Mouse (Mus musculus) stomach, embryonic 16.5 days (tissue): ENCODE data around the gene Aoc3. TPM values are rescaled to one million over a fixed set of nuclear protein-coding genes. Genes with fewer than 3 reads are reported as not detected.
A peak's percentile ranks its signal among the peaks of the same experiment; 100 is the strongest.

Experiments
- ATAC-seq: fragments of 200-750 bp; cut with Nextera tagmentation; 2 replicates; pipeline ENCODE4 v1.8.0; 2017; ENCODE audit warnings: moderate number of reproducible peaks, moderate TSS enrichment; ENCODE audit not compliant: insufficient read depth, low FRiP score
- H3K27ac ChIP-seq: fragments of 300-500 bp; sonication (generic); 2 replicates; pipeline ENCODE4 v1.5.1; 2014; ENCODE audit warnings: low read length
- H3K27me3 ChIP-seq: fragments of 300-500 bp; sonication (generic); 2 replicates; pipeline ENCODE4 v1.6.1; 2014; ENCODE audit warnings: low read length, control low read depth, mixed read lengths; ENCODE audit not compliant: control insufficient read depth, insufficient read depth
- H3K36me3 ChIP-seq: fragments of 300-500 bp; sonication (generic); 2 replicates; pipeline ENCODE4 v1.6.1; 2014; ENCODE audit warnings: low read length; ENCODE audit not compliant: control insufficient read depth, insufficient read depth
- H3K4me1 ChIP-seq: fragments of 300-500 bp; sonication (generic); 2 replicates; pipeline ENCODE4 v1.6.1; 2014; ENCODE audit warnings: low read length, control low read depth, mixed read lengths; ENCODE audit not compliant: control insufficient read depth, insufficient read depth
- H3K4me2 ChIP-seq: fragments of 300-500 bp; sonication (generic); 2 replicates; pipeline ENCODE4 v1.6.1; 2014; ENCODE audit warnings: low read depth, low read length, mixed read lengths
- H3K4me3 ChIP-seq: fragments of 300-500 bp; sonication (generic); replicated peaks from 2 replicates; pipeline ENCODE4 v1.5.1; 2014; ENCODE audit warnings: mild to moderate bottlenecking, low read length
- H3K9ac ChIP-seq: fragments of 300-500 bp; sonication (generic); 2 replicates; pipeline ENCODE4 v1.6.1; 2014; ENCODE audit warnings: low read length
- H3K9me3 ChIP-seq: fragments of 300-500 bp; sonication (generic); replicated peaks from 2 replicates; pipeline ENCODE4 v1.6.1; 2016; ENCODE audit warnings: low read length, control low read depth; ENCODE audit not compliant: control insufficient read depth
- WGBS: fragments of 180-500 bp; shearing (Covaris S2); extraction: QIAGEN DNeasy Blood & Tissue Kit; methylation state at CpG from one replicate; pipeline ENCODE4 v1.1.7; 2014; 5-methylcytosine and 5-hydroxymethylcytosine counted together
- polyA plus RNA-seq: library from polyadenylated mRNA; unstranded; fragments of >200 nt; fragmentation: Nextera tagmentation; extraction: Ambion mirVana; gene quantifications from 2 replicates; pipeline ENCODE4 v1.2.1, GENCODE M21; 2015

The Aoc3 gene
- polyA plus RNA-seq: 3.5 TPM in 2 replicates

GRCm38 (mm10) chr11:101330371-101330924 lies at the start of gene Aoc3:
Aoc3 (plus strand) TSS chr11:101330605.
- WGBS: 56% methylated on average over 7 of the region's 7 CpGs
- Histone ChIP-seq H3K27me3 (no peaks in the 10 kb centered on the region), H3K4me2 (peak within 1 kb of the TSS; percentile 31; the same call in 1 of the 2 replicates), H3K36me3 (peaks cover 2% of the 10 kb centered on the region; the same call in 1 of the 2 replicates), H3K4me3 (peak within 1 kb of the TSS; percentile 18), H3K4me1 (peaks cover 9% of the 10 kb centered on the region; the same call in 1 of the 2 replicates), H3K27ac (peak within 1 kb of the TSS; percentile 64), H3K9me3 (no peaks in the 10 kb centered on the region), H3K9ac (peak within 1 kb of the TSS; percentile 41; the same call in 1 of the 2 replicates)
- ATAC-seq: peak; percentile 74

- Histone ChIP-seq H3K4me1 (peaks cover 35% of the 10 kb centered on the region), H3K9ac (no peak overlapping the region), H3K4me2 (no peak overlapping the region), H3K4me3 (no peak overlapping the region), H3K27ac (no peak overlapping the region), H3K36me3 (no peaks in the 10 kb centered on the region), H3K9me3 (no peaks in the 10 kb centered on the region), H3K27me3 (no peaks in the 10 kb centered on the region)
- no peak for ATAC-seq
- 47% methylated on average over 7 of the region's 7 CpGs for WGBS
These were observed 49.6 kb upstream of the Aoc3 start for GRCm38 (mm10) chr11:101280837-101281236.

GRCm38 (mm10) chr11:101282896-101283295 lies 47.5 kb upstream of the Aoc3 start:
- 32% methylated on average over 5 of the region's 5 CpGs for WGBS
- H3K36me3 ChIP-seq: no peaks in the 10 kb centered on the region; the same call in 1 of the 2 replicates

GRCm38 (mm10) chr11:101283805-101284204 lies 46.6 kb upstream of the Aoc3 start:
- no peaks in the 10 kb centered on the region for H3K27me3 ChIP-seq
- H3K4me2 ChIP-seq: no peak overlapping the region
- no peaks in the 10 kb centered on the region for H3K9me3 ChIP-seq
- no peak overlapping the region for H3K4me3 ChIP-seq
- H3K36me3 ChIP-seq: no peaks in the 10 kb centered on the region; the same call in 1 of the 2 replicates
- no peak overlapping the region for H3K27ac ChIP-seq
- 64% methylated on average over 4 of the region's 4 CpGs for WGBS
- peaks cover 14% of the 10 kb centered on the region for H3K4me1 ChIP-seq
- ATAC-seq: no peak
- H3K9ac ChIP-seq: no peak overlapping the region

More at GRCm38 (mm10) chr11:101282896-101283295, 47.5 kb upstream of the Aoc3 start:
- no peak for ATAC-seq
- Histone ChIP-seq H3K27ac (no peak overlapping the region), H3K9me3 (no peaks in the 10 kb centered on the region), H3K4me3 (no peak overlapping the region), H3K27me3 (no peaks in the 10 kb centered on the region), H3K4me2 (no peak overlapping the region), H3K9ac (no peak overlapping the region), H3K4me1 (peaks cover 17% of the 10 kb centered on the region)

GRCm38 (mm10) chr11:101287306-101287705 lies 43.1 kb upstream of the Aoc3 start:
- no peaks in the 10 kb centered on the region for H3K27me3 ChIP-seq
- H3K27ac ChIP-seq: no peak overlapping the region
- H3K36me3 ChIP-seq: peaks cover 6% of the 10 kb centered on the region
- peaks cover 10% of the 10 kb centered on the region; the same call in 1 of the 2 replicates for H3K4me1 ChIP-seq
- no peaks in the 10 kb centered on the region for H3K9me3 ChIP-seq
- H3K4me3 ChIP-seq: no peak overlapping the region
- ATAC-seq: no peak
- no peak overlapping the region for H3K9ac ChIP-seq
- H3K4me2 ChIP-seq: no peak overlapping the region
- WGBS: 74% methylated on average over 9 of the region's 9 CpGs

GRCm38 (mm10) chr11:101291231-101291630 lies 39.2 kb upstream of the Aoc3 start:
- Histone ChIP-seq H3K4me1 (no peaks in the 10 kb centered on the region), H3K4me3 (no peak overlapping the region), H3K4me2 (no peak overlapping the region), H3K27ac (no peak overlapping the region), H3K9ac (no peak overlapping the region), H3K9me3 (no peaks in the 10 kb centered on the region), H3K27me3 (no peaks in the 10 kb centered on the region), H3K36me3 (peaks cover 13% of the 10 kb centered on the region)
- WGBS: 93% methylated on average over 8 of the region's 8 CpGs
- ATAC-seq: no peak

GRCm38 (mm10) chr11:101295191-101295590 lies 35.2 kb upstream of the Aoc3 start:
- Histone ChIP-seq H3K9ac (no peak overlapping the region), H3K36me3 (peaks cover 13% of the 10 kb centered on the region; the same call in 1 of the 2 replicates), H3K4me1 (no peaks in the 10 kb centered on the region), H3K4me3 (no peak overlapping the region), H3K27ac (no peak overlapping the region), H3K4me2 (no peak overlapping the region), H3K9me3 (no peaks in the 10 kb centered on the region), H3K27me3 (no peaks in the 10 kb centered on the region)
- WGBS: 94% methylated on average over 8 of the region's 8 CpGs
- no peak for ATAC-seq

GRCm38 (mm10) chr11:101300881-101301280 lies 29.5 kb upstream of the Aoc3 start:
- Histone ChIP-seq H3K27ac (no peak overlapping the region), H3K27me3 (no peaks in the 10 kb centered on the region), H3K4me2 (peak overlapping the region; percentile 98), H3K9ac (peak overlapping the region; percentile 91; the same call in 1 of the 2 replicates), H3K36me3 (no peaks in the 10 kb centered on the region), H3K9me3 (no peaks in the 10 kb centered on the region), H3K4me3 (peak overlapping the region; percentile 93), H3K4me1 (peaks cover 9% of the 10 kb centered on the region; the same call in 1 of the 2 replicates)
- ATAC-seq: no peak
- 60% methylated on average over 7 of the region's 7 CpGs for WGBS

DNA sequence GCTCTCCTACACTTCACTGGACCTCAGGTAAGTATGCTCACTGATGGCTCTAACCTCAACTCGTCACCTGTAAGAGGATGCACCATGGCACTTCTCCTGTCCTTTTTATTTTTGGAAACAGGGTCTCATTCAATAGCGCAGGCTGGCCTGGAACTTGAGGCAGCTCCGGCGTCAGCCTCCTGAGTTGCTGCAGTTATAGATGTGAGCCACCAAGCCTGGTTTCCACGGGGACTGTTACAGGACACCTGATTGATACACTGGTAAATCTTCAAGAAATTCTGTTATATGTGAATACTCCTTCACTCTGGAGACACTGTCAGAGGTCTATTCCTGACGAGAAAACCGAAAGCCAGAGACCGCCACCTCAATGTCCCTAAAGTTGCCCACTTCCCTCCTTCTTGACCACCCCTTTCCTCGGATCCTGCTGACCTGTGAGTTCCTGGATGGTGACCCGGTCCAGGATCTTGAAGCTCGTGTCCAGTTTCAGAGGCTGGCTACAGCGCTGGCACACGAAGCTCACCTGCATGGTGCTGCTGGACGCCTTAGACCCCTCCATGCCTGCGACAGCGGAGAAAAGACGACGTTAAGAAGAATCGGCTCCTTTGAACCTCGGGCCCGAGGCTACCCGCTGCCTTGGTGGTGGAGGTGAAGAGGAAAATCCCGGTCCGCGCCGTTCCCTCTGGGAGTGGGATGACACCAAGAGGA lies 29.0 kb upstream of the Aoc3 start:
- peak overlapping the region; percentile 98 for H3K4me2 ChIP-seq
- 0 out of 2 replicates have a peak, but pooled peaks have one; percentile 15 for ATAC-seq
- H3K4me1 ChIP-seq: peaks cover 9% of the 10 kb centered on the region; the same call in 1 of the 2 replicates
- peak overlapping the region; percentile 61 for H3K27ac ChIP-seq
- no peaks in the 10 kb centered on the region for H3K36me3 ChIP-seq
- WGBS: 12% methylated on average over 26 of the region's 26 CpGs
- no peaks in the 10 kb centered on the region for H3K9me3 ChIP-seq
- no peaks in the 10 kb centered on the region for H3K27me3 ChIP-seq
- H3K4me3 ChIP-seq: peak overlapping the region; percentile 93
- peak overlapping the region; percentile 91 for H3K9ac ChIP-seq
